Mouse (Mus musculus): ENCODE measurements around the gene Rara.

- TF ChIP-seq TBP (conservative IDR thresholded peaks at IDR 0.05; ENCODE audit: low read depth, low read length) = no peak
- TF ChIP-seq CTCF (conservative IDR thresholded peaks at IDR 0.05 in 1 of 2, IDR thresholded peaks at IDR 0.05 in 1 of 2; ENCODE audit: low read depth in 2 of 2, low read length in 2 of 2) = no peak
- TF ChIP-seq MXI1 (IDR thresholded peaks at IDR 0.05; ENCODE audit: low read depth, low read length) = no peak
Observed at GRCm38 (mm10) chr11:98936606-98937409, 9.2 kb downstream of the Rara start.

Measured in CH12.LX (cell line).